Mouse (Mus musculus): Measurements from ENCODE around the gene Map3k5.

Gene Map3k5

DNA sequence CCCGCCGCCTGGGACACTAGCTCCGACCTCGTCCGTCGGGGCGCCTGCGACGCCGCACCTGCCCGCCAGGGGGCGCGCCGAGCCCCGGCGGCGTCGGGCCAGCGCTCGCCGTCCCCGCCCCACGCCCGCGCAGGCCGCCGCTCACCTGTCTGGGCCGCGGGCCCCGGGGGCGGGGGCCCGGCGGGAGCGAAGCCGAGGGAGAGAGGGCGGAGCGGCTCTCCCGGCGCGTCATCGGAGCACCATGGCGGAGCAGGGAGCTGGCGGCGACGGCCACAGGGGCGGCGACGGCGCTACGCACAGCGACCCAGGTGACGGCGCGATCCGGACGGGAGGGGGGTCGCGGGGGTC, 214.5 kb downstream of the Map3k5 start:
- intact Hi-C loops (cut with DNase I) = no loop called here

DNA sequence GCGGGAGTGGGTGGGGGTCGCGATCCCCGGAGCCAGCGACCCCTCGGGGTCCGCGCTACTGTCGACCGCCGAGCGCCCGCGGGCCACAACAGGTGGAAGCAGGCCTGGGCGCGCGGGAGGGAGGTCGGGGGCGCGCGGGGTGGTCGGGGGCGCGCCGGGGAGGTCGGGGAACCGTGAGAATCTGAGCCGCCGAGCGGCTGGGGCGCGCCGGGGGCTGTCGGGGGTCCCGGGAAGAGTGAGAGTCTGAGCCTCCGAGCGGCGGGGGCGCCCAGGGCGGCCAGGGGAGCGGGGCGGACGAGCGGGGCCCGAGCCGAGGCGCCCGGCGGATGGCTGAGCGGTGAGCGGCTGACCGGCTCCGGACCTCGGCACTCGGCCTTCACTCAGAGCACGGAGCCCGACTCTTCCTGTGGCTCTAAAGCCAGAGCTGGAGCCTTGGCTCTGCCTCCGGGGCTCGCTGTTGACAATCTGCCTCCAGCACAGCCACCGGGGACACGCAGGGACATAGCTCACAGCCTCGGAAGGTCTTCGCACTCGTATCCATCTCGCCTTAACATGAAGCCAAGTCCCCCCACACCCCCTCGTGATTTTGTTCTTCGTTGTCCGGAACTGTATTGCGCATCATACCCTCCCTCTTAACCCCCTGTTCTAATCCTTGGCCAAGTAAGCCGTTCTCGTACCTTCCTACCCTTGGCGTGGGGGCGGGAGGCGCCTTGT, 215.0 kb downstream of the Map3k5 start:
- intact Hi-C loops (cut with DNase I) = no loop called here

DNA sequence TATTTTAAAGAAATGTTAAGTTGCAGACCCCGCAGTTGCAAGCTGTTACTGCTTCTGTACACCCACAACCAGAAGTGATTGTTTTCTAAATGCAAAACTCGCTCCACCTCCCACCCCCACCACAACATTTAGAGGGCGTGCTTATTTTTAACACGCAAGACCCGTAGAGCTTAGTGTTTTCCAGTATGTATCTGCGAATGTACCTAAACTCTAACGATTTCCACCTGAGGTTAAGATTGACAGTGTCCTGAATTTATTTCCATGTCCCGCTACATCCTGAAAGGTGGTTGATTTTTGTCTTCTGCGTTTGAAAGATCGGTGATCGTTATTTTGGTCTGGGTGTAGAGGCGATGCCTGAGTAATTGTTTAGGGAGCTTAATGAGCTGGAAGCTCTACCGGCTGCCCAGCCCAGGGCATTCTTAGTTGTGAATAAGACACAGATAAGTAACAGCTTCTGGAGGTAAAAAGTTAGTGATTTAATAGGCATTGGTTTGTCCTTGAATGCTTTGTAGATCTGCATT, 215.6 kb downstream of the Map3k5 start:
- intact Hi-C loops (cut with DNase I) = no loop called here

DNA sequence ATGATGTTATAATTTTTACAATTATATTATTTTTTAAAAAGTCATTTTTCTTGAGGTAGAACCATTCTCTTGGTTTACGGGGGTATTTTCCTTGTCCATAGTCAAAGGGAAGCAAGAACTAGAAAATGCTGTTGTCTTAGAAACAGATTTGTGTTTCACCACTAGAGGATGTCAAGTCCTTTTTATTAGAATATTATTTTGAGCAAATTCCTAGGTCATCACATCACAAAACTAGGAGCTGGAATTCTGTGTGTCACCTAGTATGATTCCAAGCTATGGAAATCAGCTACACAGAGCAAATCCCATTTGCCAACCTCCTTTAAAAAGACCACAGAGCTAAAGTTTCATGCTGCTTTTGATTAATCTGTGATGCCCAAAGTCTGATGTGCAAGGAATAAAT, 217.9 kb downstream of the Map3k5 start:
- intact Hi-C loops (cut with DNase I) = no loop called here

DNA sequence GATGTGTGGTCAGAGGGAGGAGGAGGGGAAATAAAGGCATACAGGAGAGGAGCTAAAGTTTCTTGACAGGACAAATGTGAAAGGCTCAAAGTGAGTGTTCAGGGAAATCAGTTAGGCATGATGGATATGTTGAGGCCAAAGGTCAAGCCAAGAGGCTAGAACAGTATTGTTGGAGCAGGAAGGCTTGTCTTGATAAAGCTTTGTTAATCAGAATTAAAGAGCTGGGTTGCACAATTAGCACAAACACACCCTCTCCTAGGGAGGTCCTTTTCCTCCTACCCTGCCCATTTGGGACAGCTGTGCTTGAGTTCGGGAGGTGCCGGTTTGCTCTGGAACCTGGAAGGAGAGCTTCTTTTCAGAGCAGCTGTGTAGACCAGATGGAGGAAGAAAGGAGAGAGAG, 219.2 kb downstream of the Map3k5 start:
- intact Hi-C loops (cut with DNase I) = no loop called here

DNA sequence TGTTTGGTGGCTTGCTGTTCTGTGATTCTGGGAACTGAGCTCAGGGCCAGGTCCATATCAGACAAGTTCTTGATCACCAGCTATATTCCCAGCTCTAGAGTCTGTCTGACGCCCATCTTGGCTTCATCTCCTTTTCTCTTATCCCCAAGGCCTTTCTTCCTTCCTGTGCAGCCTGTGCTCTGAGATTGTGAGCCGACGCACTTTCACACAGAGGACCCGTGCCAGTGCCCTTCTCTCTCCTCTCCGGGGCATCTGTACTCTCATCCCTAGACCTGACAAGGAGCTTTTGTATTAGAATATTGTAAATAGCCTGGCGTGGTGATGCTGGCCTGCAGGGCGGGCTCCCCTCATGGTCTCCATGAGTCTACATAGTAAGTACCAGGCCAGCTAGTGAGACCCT, 221.1 kb downstream of the Map3k5 start:
- intact Hi-C loops (cut with DNase I) = no loop called here

DNA sequence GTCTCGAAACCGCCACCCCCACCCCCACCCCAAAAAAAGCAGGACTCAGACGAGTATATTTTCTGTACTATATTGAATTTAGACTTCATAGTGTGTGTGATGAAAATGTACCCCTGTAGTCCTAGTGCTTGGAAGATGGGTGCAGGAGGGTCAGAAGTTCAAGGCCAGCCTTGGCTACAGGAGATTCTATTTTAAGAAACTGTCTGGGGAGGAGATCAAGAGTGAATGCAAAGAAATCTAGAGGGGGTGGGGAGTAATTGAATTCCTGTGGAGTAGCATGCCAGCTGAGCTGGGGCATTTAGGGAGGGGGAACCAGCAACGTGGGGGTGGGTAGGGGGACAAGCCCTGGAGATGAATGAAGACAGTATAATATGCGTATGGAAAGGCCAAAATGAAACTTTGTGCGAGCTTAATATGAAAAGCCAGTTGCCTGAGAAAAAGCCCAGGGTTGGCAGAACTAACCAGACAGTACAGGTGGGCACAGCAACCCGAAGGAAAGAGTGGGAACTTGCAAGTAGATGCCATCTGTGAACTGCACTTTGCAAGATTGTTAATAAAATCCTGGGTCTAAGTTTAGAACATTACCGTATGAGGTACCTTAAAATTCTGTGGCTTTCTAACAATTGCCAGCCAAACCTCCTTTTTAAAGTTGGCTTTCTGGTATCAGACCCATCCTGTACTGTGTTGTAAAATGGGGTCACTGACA, 222.9 kb downstream of the Map3k5 start:
- intact Hi-C loops (cut with DNase I) = no loop called here

DNA sequence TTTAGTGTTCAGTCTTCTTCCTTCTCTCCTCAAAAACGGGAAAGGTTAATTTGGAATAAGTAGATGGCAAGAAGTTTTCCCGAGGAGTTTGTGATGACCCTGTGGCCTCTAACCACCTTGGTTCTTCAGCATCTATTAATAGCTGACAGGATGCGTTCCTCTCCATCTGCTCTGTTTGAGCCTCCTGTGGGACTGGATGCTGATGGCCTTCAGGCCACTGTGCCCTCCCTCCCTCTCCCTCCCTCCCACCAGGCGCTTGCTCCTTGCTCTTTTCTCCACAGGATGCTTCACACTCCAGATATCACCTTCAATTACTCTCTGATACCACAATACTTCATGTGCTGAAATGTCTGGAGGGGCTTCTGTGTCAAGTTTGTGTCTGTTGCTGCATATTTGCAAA, 224.5 kb downstream of the Map3k5 start:
- intact Hi-C loops (cut with DNase I) = no loop called here

DNA sequence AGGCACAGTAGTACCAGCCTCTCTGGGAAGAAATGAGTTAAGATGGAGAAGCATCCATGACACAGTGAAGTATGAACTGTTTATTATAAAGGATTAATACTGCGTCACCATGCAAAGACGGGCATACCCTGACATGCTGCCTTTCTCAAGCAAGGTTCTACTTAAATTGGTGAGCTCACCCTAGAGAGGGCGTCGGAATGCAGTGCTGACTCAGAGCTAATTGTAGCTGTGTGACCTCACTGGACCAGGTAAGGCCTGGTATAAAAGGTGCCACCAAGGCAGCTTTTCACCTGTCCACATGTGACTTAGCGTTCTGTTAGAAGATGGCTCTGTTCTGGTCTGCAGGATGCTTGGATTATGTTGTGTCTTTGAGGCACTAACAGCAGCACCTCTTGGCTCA, 225.0 kb downstream of the Map3k5 start:
- intact Hi-C loops (cut with DNase I) = no loop called here

DNA sequence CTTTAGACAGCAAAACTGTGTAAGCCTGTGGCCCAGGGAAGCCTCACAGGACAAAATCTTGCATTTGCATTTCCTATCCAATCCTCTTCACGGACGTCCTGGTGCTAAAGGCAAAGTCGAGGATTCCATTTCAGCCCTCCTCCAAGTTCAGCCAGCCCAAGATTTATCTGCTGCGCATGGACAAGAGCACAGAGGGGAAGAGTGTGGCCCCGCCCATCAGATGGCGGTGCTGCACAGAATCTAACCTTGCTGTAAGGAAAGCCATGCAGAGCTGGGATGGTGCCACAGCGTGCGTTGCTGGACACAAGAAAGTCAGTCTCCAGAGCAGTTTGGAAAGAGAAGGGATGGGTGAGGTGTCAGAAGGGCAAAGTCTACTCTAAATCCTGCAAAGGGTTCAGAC, 226.6 kb downstream of the Map3k5 start:
- intact Hi-C loops (cut with DNase I) = no loop called here

DNA sequence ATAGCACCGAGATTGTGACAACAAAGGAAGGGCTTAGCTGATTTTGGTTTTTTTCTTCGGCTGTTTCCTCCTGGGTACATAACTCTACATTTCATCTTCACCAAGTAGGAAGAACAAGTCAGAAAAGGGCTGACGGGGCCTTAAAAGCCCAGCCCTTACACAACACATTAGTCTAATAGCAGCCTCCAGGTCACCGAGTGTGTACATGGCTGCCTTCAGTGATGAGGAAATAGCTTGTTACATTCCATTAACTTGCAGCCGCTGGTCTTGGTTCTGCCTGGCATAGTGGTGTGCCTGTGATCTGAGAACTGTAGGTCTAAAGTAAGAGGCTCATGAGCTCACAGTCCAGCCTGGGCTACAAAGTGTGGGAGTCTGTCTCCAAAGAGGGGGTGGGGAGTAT, 230.5 kb downstream of the Map3k5 start:
- intact Hi-C loops (cut with DNase I) = no loop called here

DNA sequence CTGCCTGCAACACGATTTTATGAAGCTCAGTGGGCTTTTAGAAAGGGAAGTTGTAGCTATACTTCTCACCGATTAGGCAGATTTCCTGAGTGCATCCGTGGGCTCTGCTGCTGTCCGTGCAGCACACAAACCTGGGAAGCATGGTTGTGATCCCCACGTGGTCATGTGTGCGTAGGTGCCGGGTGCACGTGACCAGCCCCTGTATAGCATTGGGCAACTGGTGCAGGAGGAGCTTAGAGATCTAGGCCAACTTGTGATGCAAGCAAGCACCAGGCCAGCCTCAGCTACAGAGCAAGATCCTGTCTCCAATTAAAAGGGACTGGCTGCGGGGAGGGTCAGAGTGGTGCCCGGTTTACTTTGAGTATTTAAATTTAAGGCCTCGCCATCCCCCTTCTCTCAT, 232.5 kb downstream of the Map3k5 start:
- intact Hi-C loops (cut with DNase I) = no loop called here

DNA sequence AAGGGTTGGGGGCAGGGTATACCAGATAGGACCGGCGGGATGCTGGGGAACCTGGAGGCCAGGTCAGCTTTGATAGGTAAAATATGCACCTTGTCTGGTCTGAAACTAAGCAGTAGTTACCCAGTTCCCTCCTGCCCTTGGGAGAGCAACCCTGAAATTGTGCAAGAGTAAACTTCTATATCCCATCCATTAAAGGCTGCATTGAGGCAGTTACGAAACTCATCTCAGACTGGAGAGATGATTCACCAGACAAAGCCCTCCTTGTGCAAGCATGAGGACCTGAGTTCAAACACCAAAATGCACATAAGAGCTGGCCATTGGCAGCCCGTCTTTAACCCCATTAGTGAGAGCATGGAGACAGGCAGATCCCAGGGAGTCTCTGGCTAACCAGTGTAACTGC, 233.2 kb downstream of the Map3k5 start:
- intact Hi-C loops (cut with DNase I) = no loop called here

DNA sequence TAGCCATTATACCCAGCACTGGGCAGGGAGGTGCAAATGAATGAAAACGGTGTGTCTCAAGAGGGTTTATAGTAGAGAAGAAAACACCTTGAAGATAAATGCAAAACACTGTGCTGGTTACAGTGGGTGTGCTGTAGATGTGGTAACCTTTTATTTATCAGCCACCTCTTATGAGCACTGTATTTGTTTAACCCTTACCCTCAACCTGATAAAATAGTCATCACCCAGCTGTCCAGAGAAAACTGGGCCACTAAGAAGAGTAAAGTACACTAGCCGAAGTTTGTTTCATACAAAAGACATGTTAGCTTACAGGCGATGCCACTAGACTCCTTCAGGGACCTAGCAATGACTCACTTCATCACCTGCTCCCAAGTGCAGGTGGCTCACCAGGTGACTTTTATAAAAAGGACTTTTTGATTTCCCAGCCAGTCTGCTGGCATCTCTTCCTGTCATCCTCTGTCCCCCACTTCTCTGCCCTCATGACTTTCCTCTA, 235.0 kb downstream of the Map3k5 start:
- intact Hi-C loops (cut with DNase I) = no loop called here

DNA sequence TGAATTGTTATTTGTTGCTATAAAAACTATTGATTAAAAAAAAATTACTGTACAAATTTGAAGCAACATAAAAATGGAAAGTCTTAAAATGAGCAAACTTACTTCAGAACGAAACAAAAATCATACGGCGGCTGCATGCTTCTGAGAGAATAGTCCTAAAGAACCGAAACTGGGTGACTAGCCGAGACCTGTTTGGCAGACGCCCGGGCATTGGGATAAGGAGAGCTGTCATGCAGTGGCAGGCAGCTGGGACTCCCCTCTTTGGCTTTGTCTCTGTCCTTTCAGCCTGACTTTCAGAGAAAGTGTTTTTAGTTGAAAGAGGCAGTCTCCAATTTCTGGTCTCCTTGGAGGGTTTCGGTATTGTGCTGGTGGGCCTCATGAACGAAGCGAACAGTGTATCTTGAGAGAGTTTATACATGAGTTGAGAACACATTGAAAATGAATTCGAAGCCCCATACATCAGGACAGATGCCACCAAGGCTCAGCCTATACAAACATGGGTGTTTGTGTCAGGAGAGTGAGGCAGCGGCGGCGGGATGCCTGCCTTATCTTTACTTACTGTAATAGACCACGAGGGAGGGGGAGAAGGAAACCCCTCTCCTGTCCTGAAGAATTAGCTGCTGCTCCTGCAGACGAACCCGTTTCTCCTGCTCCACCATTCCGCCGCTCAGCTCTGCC, 235.8 kb downstream of the Map3k5 start:
- intact Hi-C loops (cut with DNase I) = no loop called here

DNA sequence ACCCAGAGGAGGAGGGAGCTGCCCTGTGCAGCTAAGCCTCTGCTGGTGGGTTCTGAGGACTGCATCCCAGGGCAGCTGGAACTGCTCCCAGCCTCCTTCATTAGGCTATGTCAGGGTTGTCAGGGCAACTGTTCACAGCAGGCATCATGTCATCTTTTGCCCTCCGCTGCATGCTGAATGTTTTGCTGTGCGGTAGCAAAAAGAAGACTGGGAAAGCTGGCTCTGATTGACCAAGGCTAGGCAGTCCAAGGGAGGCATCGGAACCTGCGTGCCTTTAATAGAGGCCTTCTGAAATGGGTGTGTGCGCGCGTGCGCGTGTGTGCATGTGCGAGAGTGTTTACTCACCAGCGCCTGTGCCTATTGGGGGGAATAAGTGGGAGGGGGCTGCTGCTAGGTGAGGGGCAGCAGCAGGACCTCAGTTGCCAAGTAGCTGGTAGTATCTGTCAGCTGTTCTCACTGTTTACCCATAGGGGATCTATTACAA, 236.4 kb downstream of the Map3k5 start:
- intact Hi-C loops (cut with DNase I) = no loop called here

DNA sequence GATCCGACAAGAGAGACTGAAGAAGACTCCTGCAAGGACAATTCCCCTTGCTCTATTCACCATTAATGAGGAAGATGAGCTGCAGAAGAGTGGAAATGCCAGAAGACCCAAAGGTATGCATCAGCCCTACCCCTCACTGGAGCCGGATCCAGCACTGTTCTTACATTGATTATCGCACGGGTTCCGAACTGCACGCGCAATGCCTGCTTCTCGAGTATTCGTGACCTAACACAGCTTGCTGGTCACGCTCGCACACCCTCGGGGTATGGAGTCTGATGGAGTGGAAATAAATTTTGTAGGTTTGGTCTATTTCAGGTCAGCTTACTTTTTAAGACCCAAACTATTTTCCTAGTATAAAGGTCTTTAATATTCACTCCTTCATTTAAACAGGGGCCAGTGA, 236.9 kb downstream of the Map3k5 start:
- intact Hi-C loops (cut with DNase I) = no loop called here

DNA sequence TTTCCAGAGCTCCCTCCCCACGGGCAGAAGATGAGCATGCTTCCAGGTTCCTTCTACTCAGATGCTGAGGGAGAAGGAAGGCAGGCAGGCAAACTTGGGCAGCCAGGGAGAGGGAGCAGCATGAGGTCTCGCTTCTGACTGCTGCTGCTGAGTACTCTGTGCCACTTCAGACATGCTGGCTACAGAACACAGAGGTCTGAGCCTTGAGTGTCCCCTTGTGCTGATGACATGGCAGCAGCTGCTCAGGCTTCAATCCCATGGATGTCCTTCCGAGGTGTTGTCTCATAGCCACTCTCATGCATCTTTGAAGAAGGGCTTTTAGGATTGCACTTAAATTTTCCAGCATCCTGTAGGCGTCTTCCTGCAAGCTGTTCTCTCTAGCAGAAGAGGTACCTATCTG, 237.5 kb downstream of the Map3k5 start:
- intact Hi-C loops (cut with DNase I) = no loop called here

DNA sequence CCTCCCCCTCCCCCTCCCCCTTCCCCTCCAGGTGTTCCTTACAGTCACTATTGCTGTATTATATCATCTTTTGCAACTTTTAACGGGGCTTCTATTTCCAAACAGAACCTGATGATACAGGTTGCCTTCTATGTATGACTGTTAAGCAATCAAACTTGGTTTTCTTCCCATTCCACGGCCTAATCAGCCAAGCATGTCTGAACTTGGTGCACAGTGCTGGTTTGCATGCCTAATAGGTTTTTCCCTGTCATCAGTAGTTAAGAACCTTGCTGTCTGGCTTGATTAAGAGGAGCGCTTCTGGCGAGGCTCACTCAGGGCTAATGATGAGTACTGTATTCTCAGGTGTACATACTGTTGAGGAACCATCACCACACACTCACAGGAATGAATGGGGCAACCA, 239.5 kb downstream of the Map3k5 start:
- intact Hi-C loops (cut with DNase I) = no loop called here

DNA sequence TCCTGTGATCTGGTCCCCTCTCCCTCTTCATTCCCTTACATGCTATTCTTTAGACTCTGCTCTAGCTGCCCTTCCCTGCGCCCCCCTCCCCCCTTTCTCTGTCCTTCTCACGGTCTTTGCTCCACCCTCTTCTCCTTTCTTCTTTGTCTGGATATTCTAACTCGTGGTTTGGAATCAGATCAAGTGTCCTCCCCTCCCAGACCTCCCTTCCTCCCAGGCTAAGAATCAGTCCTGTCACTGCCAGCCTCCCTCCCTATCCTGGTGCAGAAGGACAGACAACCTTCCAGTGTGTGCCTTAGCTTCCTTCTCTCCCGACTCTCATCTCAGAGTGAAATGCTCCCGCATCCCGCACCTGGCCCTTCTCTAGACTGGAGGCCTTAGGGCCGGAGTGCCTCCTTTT, 241.8 kb downstream of the Map3k5 start:
- intact Hi-C loops (cut with DNase I) = no loop called here

DNA sequence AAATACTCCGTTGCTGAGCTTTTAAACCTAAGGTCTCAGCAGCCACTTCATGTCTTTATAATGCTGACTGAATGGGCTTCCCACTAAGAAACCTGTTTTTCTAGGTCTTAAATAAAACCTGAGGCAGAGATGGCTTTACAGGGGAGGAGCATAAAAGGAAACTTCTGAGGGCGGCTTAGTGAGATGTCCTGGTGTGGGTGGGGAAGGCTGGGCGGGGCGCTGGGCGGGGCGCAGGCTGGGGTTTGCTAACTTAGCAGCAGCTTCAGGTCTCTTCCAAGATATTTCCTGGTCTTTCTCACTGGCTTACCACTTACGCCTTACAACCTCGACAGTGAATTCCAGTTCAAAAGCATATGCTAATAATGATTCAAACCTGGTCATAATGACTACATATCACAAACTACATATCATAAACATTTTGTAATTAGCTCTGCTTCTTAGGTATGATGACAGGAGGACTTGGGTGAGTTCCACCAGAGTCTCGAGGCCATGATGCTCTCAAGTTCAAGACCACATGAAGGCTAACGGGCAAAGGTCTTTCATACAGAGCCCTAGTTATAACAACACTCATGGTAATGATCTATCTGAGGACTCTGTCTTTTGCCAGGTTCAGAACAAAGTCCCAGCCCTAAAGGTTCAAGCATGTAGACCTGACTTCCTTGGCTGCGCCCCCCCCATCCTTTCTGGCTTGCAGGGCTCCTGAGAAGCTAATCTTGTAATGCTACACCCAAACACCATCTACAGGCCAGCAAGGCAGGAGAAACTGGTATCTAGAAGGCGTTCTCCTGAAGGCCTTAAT, 244.7 kb downstream of the Map3k5 start:
- intact Hi-C loops (cut with DNase I) = no loop called here

Measured in adrenal gland (tissue).